Mouse (Mus musculus) retina, adult 2 months (tissue): ENCODE data around the gene Bend5.

Source experiments
- DNase-seq: peaks from one replicate; pipeline ENCODE4 v3.0.0-alpha.2; 2012; ENCODE audit warnings: low read depth, low spot score

The Bend5 gene

DNA sequence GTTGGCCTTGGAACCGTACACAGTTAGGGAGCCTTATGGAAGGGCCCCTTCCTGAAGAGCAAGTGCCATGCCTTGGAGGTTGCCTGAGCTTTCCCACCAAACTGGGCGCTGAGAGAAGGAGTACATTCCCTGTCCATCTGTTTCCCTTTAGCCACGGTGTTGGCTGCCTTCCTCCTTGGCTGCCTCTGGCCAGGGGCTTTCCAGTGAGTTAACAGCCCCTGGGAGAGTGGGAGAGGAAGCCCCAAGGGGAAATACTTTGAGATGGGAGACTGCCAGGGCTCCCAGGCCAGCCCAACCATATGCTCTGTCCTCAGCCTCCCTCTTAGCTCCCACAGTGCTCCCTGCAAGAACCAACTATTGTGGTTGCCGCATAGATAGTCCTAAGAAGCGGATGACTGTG, 70.4 kb downstream of the Bend5 start:
- no peak for DNase-seq

DNA sequence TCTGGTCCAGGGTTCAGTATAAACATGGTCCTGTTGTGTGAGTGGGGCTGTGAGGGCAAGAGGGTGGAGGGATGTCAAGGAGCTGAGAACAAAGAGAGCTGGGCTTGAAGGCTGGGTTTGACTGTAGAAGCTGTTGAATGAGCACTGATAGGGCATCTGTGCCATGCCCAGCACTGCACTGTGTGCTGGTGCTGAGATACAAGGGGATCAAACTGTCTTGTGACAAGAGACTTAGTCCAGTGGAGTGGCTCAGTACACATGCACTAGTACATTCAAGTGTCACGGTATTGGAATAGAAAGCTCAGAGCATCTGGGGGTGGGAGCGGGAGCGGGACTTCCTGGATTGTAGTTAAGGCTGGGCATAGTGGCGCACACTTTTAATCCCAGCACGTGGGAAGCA, 71.4 kb downstream of the Bend5 start:
- DNase-seq, result no peak

DNA sequence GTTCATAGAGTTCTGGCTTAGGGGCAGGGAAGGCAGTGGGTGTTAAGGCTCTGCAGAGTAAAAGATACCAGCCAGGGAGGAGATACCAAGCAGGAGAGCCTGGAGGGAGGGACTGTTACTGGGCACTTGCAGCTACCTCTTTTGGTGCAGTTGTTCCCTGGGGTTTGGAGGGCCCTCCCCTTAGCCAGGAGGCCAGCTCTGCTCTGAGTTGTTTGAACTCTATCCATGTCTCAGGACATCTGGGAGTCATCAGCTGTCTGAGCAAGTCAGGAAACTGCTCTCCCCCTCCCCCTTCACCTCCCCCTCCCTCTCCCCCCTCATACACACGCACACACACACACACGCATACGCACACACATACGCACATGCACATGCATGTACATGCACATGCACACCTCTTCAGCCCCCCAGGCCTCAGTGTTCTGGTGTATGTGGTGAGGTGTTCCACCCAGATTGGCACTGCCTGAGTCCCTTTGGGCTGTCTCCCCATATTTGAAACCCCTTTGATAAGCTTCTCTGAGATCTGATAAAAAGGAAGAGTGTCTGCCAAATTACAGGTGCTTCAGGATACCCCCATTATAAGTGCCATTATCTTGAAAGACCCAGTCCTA, 72.5 kb downstream of the Bend5 start:
- DNase-seq, result no peak

DNA sequence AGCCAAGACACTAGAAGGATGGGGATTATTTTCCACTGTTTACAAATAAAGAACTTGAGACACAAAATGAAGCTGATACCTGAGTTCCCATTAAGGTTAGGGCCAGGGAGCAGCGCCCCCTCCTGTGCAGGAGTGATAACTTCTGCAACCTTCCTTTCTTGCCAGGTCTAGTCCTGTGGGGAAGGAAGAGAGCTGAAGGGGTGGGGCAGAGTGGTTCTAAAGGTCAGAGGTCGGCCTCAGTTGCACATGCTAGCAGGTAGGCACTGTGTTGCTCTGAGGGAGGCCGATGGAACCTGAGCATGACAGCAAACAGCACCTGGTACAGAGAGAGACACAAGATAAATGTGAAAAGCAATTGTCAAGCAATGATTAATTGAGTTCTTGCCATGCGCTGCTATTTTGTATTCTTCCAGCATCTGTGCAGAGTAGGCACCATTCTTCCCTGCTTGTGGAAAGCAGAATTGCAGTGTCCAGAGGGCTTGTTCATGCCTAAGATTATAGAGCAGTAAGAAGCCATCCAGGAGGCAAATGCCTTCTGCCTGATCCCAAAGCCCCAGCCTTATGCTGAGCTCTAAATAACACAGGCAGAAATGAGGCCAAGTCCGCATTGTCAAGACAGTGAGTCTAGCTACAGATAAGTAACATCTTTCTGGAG, 79.1 kb downstream of the Bend5 start:
- DNase-seq, result no peak

DNA sequence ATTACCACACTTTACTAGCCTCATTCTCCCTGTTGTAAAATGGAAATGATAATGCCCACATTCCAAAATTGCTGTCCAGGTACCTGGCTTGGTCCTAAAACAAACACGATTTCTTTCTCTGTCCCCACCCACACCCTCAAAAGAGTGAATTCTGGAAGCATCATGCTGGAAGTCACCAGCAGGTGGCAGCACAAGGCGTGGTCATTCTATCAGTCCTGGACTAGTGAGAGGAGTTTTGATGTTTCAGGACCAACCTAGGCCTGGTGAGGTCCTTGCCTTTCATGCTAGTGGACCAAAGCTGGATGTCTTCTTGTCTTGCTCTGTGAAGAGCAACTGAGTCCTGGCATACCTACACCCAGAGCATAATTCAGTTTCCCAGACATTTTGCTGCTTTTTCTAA, 81.1 kb downstream of the Bend5 start:
- no peak for DNase-seq

DNA sequence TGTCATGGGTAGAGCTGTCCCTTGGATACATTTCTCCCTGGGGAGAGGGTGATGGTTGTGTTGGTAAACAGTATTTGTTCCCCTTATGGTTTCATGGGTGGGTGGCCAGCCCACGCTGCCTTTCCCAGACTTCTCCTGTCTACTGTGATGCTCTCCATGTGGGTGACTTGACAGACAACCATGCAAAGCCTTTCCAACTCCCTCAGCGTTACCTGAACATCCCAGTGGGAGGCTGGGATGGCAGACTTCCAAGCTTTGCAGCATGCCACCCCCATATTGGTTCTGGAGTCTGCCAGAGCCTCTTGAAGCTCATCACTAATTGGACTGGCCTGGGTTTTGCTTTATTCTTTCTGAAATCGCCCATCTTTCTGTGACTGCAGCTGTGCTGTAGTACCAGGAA, 83.9 kb downstream of the Bend5 start:
- DNase-seq, result no peak

DNA sequence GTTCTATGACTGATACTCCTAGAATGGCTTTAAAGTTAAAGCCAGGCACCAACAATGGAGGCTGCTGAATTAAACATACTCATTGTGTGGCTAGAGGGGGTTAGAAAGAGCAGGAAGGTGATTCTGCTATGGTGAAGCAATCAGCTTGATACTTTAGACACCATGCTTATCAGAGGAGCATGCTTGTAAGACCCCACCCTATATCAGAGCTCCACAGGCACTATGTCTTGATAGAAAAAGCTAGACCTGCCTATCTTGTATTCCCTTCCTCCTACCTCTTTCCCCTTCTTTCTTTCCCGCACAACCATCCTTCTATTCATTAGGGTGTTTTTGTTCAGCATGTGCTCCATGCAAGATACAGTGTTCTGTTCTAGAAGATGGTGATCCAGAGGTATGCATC, 86.6 kb downstream of the Bend5 start:
- no peak for DNase-seq

DNA sequence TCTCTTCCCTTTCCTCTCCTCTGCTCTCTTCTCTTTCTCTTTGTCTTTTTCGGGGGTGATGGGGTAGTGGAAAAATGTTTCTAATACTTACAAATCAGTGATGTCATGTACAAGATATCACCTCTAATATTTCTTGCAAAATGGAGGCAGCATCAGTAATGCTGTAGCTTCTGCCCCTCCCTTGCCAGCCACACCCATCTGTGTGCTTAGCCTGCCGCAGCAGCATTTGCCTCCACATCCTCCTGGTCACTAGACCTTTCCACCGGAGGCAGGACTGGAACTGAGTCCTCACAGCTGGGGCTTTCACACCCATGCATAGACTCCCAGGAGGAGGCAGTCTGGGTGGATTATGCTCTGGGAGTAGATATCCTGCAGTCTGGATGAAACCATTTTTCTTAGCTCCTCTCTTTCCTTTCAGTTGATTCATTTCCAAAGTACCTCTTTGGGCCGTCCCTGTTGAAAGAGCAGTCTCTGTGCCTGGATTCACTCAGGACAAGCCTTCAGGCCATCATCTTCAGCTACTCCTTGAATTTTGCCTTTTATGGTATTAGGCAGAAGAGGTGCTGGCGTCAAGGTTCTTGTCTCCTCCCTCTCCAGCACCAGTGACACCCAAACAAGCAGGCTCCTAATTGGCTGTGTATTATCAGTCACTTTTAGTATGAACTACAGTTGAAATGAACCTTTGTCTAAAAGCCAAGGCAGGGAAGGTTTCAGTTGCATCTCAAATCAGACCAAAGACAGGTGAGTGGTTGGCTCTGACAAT, 88.3 kb downstream of the Bend5 start:
- no peak for DNase-seq

DNA sequence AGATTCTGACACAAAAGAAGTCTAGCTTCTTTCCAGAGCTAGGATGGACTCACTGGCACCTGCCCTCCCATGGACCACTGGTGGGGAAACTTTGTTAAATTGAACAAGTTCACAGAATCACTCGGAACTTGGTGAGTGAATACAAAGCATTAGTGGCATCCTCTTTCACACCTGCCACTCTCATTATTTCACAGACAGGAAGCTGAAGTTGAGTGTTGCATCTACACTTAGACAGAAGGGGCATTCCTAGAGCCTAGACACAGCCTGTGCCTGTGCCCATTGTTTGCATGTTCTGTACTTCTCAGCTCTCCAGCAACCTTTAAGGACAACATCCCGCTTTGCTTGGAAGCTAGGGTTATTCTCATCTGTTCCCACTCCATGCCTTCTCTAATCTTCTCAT, 90.1 kb downstream of the Bend5 start:
- no peak for DNase-seq
